Mouse (Mus musculus): ENCODE measurements around the gene Ppcdc. TPM values are rescaled to one million over a fixed set of nuclear protein-coding genes. Genes with fewer than 3 reads are reported as not detected.
"Not testable (repeated sequence)": the region's sequence is repeated elsewhere in the genome, so short reads cannot be mapped to it uniquely, and the experiment has no call there.

Gene Ppcdc
- total RNA-seq, 2 experiments from 2014 or later, result 8.3 TPM

DNA sequence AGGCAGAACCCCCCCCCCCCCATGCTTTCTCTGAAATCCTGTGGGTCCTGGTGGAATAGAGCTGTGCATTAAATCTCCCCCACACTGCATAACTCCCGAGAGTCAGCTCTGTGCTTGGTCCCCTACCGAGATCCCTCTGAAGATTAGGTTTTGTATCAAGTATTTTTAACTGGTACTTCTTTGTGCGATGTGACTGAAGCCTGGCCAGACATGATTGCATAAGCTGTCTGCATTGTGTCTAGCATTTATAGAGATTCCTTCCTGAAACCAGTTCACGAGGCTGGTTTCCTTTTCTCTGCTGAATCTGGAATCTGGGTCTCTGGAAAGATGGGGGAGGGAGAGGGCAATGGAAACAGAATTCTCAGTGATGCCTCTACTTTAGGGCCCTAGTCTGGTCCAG, 11.5 kb downstream of the Ppcdc start:
- no peak for DNase-seq

- no peak for DNase-seq
Measured at GRCm38 (mm10) chr9:57427937-57428336, 12.0 kb downstream of the Ppcdc start.

GRCm38 (mm10) chr9:57427123-57427522, 12.8 kb downstream of the Ppcdc start:
- not testable (repeated sequence) for DNase-seq

DNA sequence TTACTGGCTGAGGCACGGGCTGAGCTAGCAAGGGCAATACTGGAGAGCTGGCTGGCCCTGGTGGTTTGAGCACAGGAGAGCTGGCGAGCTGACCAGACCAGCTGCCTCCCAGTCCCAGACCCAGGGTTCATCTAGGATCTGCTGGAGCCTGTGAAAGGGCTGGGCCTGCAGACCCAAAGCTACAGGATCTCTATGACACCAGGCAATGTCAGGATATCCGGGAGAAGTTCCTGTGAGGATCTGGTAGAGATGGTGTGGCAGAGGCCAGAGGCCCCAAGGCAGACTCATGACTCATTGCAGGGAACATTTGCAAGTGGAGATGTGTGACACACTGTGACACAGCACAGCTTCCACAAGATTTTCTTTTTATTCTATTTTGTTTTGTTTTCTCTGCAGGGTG, 14.8 kb downstream of the Ppcdc start:
- DNase-seq, result no peak

GRCm38 (mm10) chr9:57424066-57424465, 15.9 kb downstream of the Ppcdc start:
- no peak for DNase-seq

- DNase-seq, result no peak
Measured at GRCm38 (mm10) chr9:57421688-57422111, 18.2 kb downstream of the Ppcdc start.

- peak; percentile 71 for DNase-seq
Measured at GRCm38 (mm10) chr9:57421121-57421571, 18.8 kb downstream of the Ppcdc start.

GRCm38 (mm10) chr9:57420321-57421120, 19.4 kb downstream of the Ppcdc start:
- peak; percentile 96 for DNase-seq

DNA sequence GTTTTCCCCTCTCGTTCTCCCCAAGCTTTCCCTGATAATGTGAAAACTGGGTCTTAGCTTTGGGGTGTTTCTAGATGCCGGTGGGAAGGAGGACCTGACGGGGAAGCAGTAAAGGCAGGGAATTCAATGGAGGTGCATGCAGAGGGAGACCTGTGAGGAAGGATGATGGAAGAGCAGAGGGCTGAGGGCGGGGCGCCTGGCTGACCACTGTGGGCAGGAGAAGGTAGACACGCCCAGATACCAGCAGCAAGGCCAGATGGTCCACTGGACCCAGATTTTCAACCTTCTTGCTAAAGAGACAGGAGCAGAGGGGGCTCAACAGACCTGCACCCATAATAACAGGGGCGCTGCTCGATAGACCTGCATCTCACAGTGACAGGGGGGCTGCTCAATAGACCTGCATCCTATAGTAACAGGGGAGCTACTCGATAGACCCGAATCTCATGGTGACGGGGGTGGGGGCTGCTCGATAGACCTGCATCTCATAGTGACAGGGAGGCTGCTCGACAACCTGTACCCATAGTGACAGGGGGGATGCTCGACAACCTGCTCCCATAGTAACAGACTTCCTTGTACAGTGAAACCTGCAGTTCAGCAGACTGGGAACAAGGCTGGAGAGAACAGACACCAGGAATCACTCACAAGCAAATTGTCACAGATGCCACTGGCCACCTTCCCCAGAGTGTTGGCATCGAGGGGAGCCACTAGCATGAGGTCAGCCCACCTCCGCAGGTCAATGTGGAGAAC, 20.2 kb downstream of the Ppcdc start:
- no peak for DNase-seq

DNA sequence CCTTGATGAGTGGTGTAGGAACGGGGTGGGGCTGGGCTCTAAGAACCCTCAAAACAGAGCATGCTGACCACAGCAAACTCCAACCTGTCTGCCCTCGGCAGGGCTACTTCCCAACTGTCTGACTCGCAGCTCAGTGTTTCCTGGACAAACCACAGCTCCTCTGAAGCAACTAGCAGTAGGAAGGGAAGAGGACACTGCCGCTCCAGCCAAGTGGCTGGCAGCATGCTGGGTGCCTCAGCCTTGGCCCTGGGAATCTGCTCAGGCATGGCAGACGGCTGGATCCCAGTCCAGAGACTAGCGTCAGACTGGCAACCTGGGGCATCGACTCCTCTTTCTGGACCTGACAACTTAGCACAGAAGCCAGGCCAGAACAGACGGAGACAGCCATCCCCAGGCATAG, 22.6 kb downstream of the Ppcdc start:
- DNase-seq, result no peak

DNA sequence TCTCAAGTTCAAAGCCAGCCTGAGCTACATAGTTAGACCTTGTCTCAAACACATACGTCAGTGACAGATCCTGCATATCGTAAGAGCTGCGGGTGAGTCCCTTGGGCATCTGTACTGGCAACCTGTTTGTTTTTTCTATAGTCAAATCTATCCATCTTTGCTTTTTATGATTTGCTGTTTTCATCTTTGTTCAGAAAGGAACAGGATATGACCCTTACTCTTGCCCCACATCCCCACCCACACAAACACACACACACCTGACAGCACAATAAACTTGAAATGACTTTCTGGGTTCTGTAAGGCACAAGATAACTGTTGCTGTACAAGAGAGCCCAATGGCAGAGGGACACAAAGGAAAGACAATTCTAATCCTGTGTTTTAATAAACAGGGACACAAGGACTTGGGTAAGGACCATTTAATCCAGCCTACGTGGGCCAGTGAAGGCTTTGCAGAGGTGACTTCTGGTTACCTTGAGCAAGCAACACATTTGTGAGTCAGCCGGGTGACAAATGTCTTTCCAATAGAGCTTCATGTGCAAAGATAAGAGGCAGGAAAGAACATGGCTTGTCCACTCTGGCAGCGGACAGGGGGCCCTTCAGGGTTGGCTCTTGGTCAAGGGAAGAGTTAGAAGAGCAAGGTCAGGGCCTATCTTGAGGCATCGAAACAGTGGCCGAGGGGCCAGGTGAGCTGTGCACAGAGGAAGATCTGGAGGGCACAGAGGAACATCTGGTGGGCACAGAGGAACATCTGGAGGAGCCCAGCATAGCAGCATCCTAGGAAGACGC, 32.6 kb downstream of the Ppcdc start:
- peak; percentile 35 for DNase-seq

- DNase-seq, result no peak
Measured at GRCm38 (mm10) chr9:57406395-57406794, 33.5 kb downstream of the Ppcdc start.

DNA sequence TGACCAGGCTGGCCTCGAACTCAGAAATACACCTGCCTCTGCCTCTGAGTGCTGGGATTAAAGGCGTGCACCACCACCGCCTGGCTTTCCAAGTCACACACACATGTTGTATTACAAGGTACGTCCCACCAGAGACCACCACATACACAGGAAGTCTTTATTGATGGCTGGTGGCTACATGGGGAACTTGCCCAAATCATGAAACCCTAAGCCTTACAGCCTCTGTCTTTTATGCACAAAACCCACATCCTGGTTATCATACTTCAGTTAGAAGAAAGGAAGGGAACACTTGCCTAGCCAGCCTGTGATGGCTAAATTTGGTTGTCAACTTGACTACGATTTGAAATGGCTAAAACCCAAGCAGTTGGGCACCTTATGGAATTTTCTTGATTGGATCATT, 35.9 kb downstream of the Ppcdc start:
- no peak for DNase-seq

DNA sequence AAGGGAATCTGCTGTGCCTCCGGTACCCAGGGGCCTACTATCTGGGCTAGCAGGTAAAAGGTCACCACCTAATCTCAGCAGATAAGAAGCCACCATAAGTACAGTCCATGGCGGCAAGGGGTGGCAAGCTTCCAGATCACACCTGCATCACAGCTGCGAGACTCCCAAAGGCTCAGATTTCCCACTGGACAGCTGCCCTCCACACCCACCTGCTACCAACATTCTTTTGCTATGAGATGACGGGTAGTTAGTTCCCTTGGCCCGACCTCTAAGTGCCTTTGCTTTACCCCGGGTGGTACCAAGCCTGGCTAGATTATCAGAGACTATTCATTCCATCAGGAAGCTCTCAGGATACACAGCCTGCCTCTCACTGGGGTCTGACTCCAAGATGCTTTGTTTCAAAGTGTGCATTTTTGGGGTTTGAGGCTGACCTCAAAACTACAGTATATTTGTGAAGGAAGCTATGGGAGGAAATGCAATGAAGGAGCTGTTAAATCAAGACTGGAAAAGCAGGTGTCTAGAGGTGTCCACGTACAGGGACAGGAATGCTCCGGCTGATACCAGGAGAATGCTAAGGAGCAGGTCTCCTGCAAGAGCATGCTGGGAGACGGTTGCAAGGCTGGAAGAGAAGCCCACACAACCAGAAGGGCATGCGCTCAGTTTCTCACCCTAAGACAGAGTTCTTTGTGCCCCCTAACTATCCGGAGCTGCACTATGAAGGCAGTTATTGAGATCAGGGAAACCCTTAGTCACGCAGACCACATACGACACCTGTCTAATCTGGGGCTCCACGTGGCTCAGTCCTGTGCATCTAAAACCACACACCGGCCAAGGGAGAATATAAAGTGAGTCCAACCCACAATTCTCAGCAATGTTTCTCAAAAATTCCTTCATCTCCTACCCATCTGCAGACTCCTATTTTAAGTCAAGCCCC, 37.3 kb downstream of the Ppcdc start:
- DNase-seq, result peak; percentile 48

GRCm38 (mm10) chr9:57398773-57399172, 41.2 kb downstream of the Ppcdc start:
- DNase-seq, result no peak

GRCm38 (mm10) chr9:57392892-57393291, 47.0 kb downstream of the Ppcdc start:
- no peak for DNase-seq

GRCm38 (mm10) chr9:57390869-57391268, 49.1 kb downstream of the Ppcdc start:
- DNase-seq, result no peak

DNA sequence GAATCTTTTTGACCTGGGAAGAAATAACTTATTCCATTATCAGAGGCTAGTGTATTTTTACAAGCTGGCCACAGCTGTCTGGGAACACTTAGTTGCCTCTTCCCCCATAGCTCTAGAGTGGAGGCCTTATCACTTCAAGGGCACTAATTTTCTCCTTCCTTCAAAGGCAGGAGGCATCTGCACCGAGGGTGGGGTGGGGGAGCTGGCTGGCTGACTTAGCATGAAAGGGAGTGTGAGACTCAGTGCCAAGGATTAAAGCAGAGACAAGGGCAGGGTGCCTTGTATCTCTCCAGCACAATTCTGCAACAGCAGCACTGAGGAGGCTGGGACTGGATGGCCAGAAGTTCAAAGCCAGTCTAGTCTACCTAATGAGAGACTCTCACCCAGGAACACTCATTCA, 50.8 kb downstream of the Ppcdc start:
- peak; percentile 15 for DNase-seq

- peak; percentile 64 for DNase-seq
Measured at GRCm38 (mm10) chr9:57386926-57387325, 53.0 kb downstream of the Ppcdc start.

GRCm38 (mm10) chr9:57384621-57385020, 55.3 kb downstream of the Ppcdc start:
- DNase-seq, result no peak

- DNase-seq, result no peak
Measured at GRCm38 (mm10) chr9:57360999-57361398, 78.9 kb downstream of the Ppcdc start.

All from heart, postnatal 4 days (tissue).